Mouse (Mus musculus): ENCODE measurements around the gene Sgca. TPM values are rescaled to one million over a fixed set of nuclear protein-coding genes. Genes with fewer than 3 reads are reported as not detected.
"Not testable (repeated sequence)": the region's sequence is repeated elsewhere in the genome, so short reads cannot be mapped to it uniquely, and the experiment has no call there.

The Sgca gene
- total RNA-seq, 2 experiments from 2014 or later: 0.35 TPM; not detected in 1

- intact Hi-C loops (cut with DNase I): loop anchor here (1.0 to 5.0 kb wide), 3 partner anchors 10 to 63 kb away; partner anchors contain the start of gene Pdk2
- H3K27ac ChIP-seq: peak overlapping the region; percentile 82
Observed at GRCm38 (mm10) chr11:94978947-94979346, 2.8 kb upstream of the Sgca start.

DNA sequence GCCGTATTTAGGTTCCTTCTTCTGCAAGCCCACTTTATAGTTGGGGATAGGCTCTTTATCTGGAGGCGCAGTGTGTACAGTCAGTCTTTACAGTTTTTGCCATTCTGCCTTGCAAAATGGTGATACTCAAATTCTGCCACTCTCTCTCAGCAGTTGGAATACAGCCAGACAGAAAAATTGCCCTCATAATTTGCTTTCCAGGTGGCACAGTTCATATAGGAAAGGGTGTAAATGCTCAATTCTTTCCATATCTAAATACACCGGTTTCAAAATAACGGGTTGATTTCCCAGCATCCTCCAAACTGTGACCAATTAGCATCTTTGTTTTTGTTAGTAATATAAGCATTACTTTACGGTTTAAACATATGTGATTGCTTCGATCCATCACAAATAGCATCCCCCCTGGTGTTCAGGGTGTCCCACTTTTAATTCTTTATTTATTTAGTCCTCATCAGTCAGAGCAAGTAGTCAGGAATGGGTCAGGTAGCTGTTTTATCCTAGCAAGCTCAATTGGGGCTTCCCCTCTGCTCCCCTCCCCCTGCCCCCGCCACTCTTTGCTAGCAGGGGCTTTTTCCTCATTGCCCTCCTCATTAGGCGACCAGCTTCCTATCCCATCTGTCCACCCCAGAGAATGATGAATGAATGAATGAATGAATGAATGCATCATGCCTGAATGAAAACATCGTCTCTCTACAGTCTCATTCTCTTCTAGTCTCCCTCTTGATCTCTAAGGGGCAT, 2.2 kb upstream of the Sgca start:
- H3K27ac ChIP-seq: peak overlapping the region; percentile 82
- H3K4me3 ChIP-seq: peak overlapping the region; percentile 46
- no peak for TF ChIP-seq CTCF (IDR thresholded peaks at IDR 0.05)
- intact Hi-C loops (cut with DNase I): loop anchor here (5.0 kb wide), 1 partner anchor 64 kb away; the partner anchor contains the start of gene Pdk2
- DNase-seq (ENCODE audit: extremely low spot score in 1 of 2, low spot score in 2 of 2): no peak

More at GRCm38 (mm10) chr11:94978947-94979346, 2.8 kb upstream of the Sgca start:
- peak; percentile 99 for TF ChIP-seq CTCF (IDR thresholded peaks at IDR 0.05)
- DNase-seq (ENCODE audit: extremely low spot score in 1 of 2, low spot score in 2 of 2): peak; percentile 97 to 98
- H3K4me3 ChIP-seq: peak overlapping the region; percentile 46

DNA sequence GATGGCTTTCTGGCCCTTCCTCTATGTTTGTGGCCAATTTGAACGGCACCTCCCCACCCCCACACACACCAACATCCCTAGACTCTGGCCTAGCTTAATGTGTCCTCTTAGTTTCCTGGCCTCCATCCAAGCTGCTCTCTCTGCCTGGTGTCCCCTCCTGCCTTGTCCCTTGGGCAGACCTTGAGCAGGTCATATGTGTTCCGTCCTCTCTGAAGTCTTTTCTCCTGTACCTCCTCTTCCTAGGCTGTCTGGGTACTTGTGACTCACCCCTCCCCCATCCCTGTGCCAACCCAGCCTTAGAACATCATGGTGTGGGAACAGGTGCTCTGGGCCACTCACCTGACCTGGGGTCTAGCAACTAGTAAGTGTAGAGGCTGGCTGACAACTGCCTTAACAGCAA, 1.2 kb downstream of the Sgca start:
- TF ChIP-seq CTCF (IDR thresholded peaks at IDR 0.05): no peak
- Histone ChIP-seq H3K4me3 (no peak overlapping the region), H3K27ac (no peak overlapping the region)
- intact Hi-C loops (cut with DNase I): loop anchor here (5.0 kb wide), 1 partner anchor 67 kb away; the partner anchor contains the start of gene Pdk2
- DNase-seq (ENCODE audit: extremely low spot score in 1 of 2, low spot score in 2 of 2): no peak

DNA sequence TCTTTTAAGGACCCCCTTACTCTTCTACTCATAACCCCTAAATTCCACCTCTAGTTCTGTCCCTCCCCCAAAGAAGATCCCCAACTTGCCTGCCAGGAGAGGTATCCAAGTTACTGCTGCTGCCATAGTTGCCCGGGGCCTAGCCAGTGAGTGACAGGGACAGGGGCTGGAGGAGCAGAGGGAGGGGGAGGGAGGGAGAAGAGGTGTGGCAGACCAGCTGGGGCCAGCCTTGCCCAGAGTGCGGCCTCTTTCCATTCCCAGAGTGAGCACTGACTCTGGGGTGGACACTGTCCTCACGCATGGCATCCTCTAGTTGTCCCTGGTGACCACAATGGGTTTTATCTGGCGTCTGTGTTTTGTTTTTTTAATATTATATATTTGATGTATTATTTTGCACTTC, 2.8 kb downstream of the Sgca start:
- intact Hi-C loops (cut with DNase I): no loop called here
- TF ChIP-seq CTCF (IDR thresholded peaks at IDR 0.05): no peak
- DNase-seq (ENCODE audit: extremely low spot score in 1 of 2, low spot score in 2 of 2): no peak
- Histone ChIP-seq H3K4me3 (no peak overlapping the region), H3K27ac (no peak overlapping the region)

GRCm38 (mm10) chr11:94972887-94973286, 3.2 kb downstream of the Sgca start:
- DNase-seq (ENCODE audit: extremely low spot score in 1 of 2, low spot score in 2 of 2): no peak
- no peak overlapping the region for H3K4me3 ChIP-seq
- no peak for TF ChIP-seq CTCF (IDR thresholded peaks at IDR 0.05)
- intact Hi-C loops (cut with DNase I): no loop called here
- no peak overlapping the region for H3K27ac ChIP-seq

DNA sequence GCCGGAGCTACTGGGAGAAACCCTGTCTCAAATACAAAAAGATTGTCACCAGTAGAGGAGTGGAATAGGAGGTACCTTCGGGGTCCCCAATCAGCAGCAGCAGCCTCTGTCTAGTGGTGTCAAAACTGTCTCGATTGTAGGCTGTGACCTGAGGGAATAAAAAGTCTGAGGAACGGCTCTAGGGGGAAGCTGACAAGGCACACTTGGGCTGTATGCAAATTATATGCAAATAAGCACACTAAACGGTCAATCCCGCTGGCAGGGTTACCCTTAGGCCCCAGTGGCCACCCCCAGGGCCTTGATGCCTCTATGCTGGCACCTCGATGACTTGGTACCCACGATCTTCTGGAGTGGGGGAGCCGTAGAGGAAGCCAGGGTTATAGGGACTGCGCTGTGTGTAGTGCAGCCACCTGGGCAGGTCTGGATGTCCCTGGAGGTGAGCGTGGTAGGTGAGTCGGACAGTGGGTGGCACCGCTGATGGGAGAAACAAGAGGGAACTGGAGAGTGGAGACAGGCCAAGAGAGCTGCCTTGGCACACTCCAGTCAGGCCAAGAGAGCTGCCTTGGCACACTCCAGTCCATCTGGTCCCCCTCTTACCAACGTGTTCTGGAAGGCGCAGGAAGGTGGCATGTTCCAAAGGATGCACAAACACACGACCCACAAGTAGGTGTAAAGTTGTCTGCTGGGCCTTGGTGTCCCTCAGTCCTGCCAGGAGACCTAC, 4.1 kb downstream of the Sgca start:
- TF ChIP-seq CTCF (IDR thresholded peaks at IDR 0.05): no peak
- intact Hi-C loops (cut with DNase I): loop anchor here (2.0 kb wide), 1 partner anchor 241 kb away; no protein-coding TSS in a partner anchor
- Histone ChIP-seq H3K4me3 (no peak overlapping the region), H3K27ac (no peak overlapping the region)
- DNase-seq (ENCODE audit: extremely low spot score in 1 of 2, low spot score in 2 of 2): no peak

DNA sequence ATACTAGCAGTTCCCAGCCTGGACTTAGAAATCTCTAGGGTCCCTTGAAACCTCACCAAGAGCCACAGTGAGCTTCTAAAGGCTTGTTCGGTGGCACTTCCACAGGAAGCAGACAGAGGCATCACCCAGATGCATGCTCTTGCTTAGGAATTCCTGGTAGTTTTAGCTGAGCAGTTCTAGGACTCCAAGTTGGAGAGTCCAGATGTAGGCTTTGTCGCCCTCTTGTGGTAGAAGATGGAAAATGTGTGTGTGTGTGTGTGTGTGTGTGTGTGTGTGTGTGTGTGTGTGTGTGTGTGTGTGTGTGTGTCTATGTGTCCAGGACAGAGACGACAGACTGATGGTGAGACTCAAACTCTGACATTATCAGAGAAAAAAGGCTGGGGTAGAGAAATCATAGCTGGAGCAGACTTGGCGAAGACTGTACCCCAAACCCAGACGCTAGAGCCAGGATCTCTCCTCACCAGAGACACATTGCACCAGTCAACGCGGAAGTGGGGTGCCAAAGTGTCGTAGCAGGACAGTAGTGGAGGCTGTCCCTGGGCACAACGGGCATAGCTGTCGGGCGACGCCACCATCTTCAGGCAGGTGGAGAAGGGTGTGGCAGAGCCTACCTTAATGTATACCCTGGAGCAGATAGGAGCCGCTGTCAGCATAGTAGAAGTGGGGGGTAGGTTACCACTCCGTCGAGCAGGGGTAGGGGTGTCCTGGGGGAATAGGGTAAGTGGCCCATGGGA, 5.8 kb downstream of the Sgca start:
- peak; percentile 62 for TF ChIP-seq CTCF (IDR thresholded peaks at IDR 0.05)

GRCm38 (mm10) chr11:94969709-94970108, 6.4 kb downstream of the Sgca start:
- not testable (repeated sequence) for DNase-seq (ENCODE audit: extremely low spot score in 1 of 2, low spot score in 2 of 2); H3K27ac ChIP-seq

More for the DNA sequence above, 5.8 kb downstream of the Sgca start:
- DNase-seq (ENCODE audit: extremely low spot score in 1 of 2, low spot score in 2 of 2): peak; percentile 73
- Histone ChIP-seq H3K4me3 (no peak overlapping the region), H3K27ac (no peak overlapping the region)
- intact Hi-C loops (cut with DNase I): loop anchor here (2.0 kb wide), 1 partner anchor 240 kb away; no protein-coding TSS in a partner anchor

GRCm38 (mm10) chr11:94968187-94968586, 7.9 kb downstream of the Sgca start:
- Histone ChIP-seq H3K27ac (no peak overlapping the region), H3K4me3 (no peak overlapping the region)
- no peak for DNase-seq (ENCODE audit: extremely low spot score in 1 of 2, low spot score in 2 of 2)
- TF ChIP-seq CTCF (IDR thresholded peaks at IDR 0.05): no peak
- intact Hi-C loops (cut with DNase I): loop anchor here (5.0 kb wide), 1 partner anchor 186 kb away; the partner anchor contains the start of gene Tmem92

More at GRCm38 (mm10) chr11:94969709-94970108, 6.4 kb downstream of the Sgca start:
- intact Hi-C loops (cut with DNase I): loop anchor here (1.0 to 5.0 kb wide), 3 partner anchors 30 to 239 kb away; partner anchors contain the start of gene Tmem92
- not testable (repeated sequence) for H3K4me3 ChIP-seq

GRCm38 (mm10) chr11:94967419-94967818, 8.7 kb downstream of the Sgca start, which contains the start of gene Hils1:
Gene Hils1, plus strand, starts transcription at chr11:94967593.
- no peak for TF ChIP-seq CTCF (IDR thresholded peaks at IDR 0.05)

DNA sequence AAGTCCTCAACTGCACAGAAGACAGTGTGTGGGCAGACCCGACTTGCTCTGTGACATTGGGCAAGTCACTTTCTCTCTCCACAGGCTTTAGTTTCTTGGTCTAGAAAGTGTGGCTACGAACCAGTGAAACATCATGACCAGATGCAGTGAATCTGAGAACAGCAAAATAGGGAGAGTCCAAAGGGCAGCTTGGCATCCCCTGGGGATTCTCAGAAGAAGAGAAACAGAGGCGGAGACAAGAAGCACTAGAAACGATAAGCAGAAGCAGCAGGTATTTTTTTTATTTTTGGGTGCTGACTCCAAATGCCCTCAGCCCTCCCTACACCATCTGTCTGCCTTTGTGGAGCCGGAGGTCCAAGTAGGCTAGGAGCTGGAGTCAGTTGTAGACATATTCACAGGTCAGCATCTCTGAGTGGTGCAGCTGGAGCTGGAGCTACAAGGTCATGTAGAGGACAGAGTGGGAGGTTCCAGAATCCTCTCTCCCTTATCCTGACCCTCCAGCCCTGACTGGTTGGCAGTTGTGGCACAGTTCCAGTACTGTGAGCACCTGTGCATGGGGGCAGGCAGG, 13.5 kb downstream of the Sgca start:
- TF ChIP-seq CTCF (IDR thresholded peaks at IDR 0.05): no peak
- H3K27ac ChIP-seq: no peak overlapping the region
- intact Hi-C loops (cut with DNase I): no loop called here
- no peak for DNase-seq (ENCODE audit: extremely low spot score in 1 of 2, low spot score in 2 of 2)
- H3K4me3 ChIP-seq: no peak overlapping the region

More at GRCm38 (mm10) chr11:94967419-94967818, 8.7 kb downstream of the Sgca start, which contains the start of gene Hils1:
- intact Hi-C loops (cut with DNase I): loop anchor here (5.0 kb wide), 1 partner anchor 185 kb away; the partner anchor contains the start of gene Tmem92
- no peak for DNase-seq (ENCODE audit: extremely low spot score in 1 of 2, low spot score in 2 of 2)
- H3K27ac ChIP-seq: no peak within 1 kb of the TSS
- H3K4me3 ChIP-seq: no peak within 1 kb of the TSS

All from left cerebral cortex, adult 2 months (tissue).